Mouse (Mus musculus) liver, embryonic 11.5 days (tissue): Measurements from ENCODE around the gene Ahnak2. TPM values are rescaled to one million over a fixed set of nuclear protein-coding genes. Genes with fewer than 3 reads are reported as not detected.

Experiments used
- ATAC-seq: fragments of 200-750 bp; cut with Nextera tagmentation; replicated peaks from 2 replicates; pipeline ENCODE4 v1.8.0; 2017; ENCODE audit warnings: moderate number of reproducible peaks, mild to moderate bottlenecking, moderate TSS enrichment, moderate library complexity; ENCODE audit not compliant: low FRiP score
- DNase-seq: peaks from one replicate; pipeline ENCODE4 v3.0.0-alpha.2; 2017; ENCODE audit warnings: low spot score
- H3K27ac ChIP-seq: fragments of 300-500 bp; sonication (generic); 2 replicates; pipeline ENCODE4 v1.5.1; 2014; ENCODE audit warnings: mild to moderate bottlenecking, low read depth, low read length, control low read depth
- H3K27me3 ChIP-seq: fragments of 300-500 bp; sonication (generic); replicated peaks from 2 replicates; pipeline ENCODE4 v1.6.1; 2014; ENCODE audit warnings: low read length, mixed read lengths; ENCODE audit not compliant: control insufficient read depth, insufficient read depth
- H3K36me3 ChIP-seq: fragments of 300-500 bp; sonication (generic); 2 replicates; pipeline ENCODE4 v1.6.1; 2014; ENCODE audit warnings: mild to moderate bottlenecking, low read length, moderate library complexity, mixed read lengths; ENCODE audit not compliant: control insufficient read depth, insufficient read depth
- H3K4me1 ChIP-seq: fragments of 300-500 bp; sonication (generic); replicated peaks from 2 replicates; pipeline ENCODE4 v1.6.1; 2014; ENCODE audit warnings: low read length, mixed read lengths; ENCODE audit not compliant: control insufficient read depth, insufficient read depth
- H3K4me2 ChIP-seq: fragments of 300-500 bp; sonication (generic); 2 replicates; pipeline ENCODE4 v1.6.1; 2014; ENCODE audit warnings: mild to moderate bottlenecking, control low read depth, moderate library complexity
- H3K4me3 ChIP-seq: fragments of 300-500 bp; sonication (generic); 2 replicates; pipeline ENCODE4 v1.5.1; 2014; ENCODE audit warnings: low read depth, low read length, control low read depth
- H3K9ac ChIP-seq: fragments of 300-500 bp; sonication (generic); 2 replicates; pipeline ENCODE4 v1.6.1; 2014; ENCODE audit warnings: low read depth, low read length, control low read depth
- H3K9me3 ChIP-seq: fragments of 300-500 bp; sonication (generic); 2 replicates; pipeline ENCODE4 v1.6.1; 2016; ENCODE audit warnings: low read length, inconsistent platforms, mixed read lengths; ENCODE audit not compliant: control insufficient read depth
- WGBS: fragments of 180-500 bp; shearing (Covaris S2); extraction: QIAGEN DNeasy Blood & Tissue Kit; methylation state at CpG from one replicate; pipeline ENCODE4 v1.1.7; 2014; 5-methylcytosine and 5-hydroxymethylcytosine counted together
- polyA plus RNA-seq: library from polyadenylated mRNA; unstranded; fragments of >200 nt; fragmentation: Nextera tagmentation; extraction: Ambion mirVana; gene quantifications from 2 replicates; pipeline ENCODE4 v1.2.1, GENCODE M21; 2014

Gene Ahnak2
- polyA plus RNA-seq, 1 experiment from 2014 or later = 0.34 TPM

DNA sequence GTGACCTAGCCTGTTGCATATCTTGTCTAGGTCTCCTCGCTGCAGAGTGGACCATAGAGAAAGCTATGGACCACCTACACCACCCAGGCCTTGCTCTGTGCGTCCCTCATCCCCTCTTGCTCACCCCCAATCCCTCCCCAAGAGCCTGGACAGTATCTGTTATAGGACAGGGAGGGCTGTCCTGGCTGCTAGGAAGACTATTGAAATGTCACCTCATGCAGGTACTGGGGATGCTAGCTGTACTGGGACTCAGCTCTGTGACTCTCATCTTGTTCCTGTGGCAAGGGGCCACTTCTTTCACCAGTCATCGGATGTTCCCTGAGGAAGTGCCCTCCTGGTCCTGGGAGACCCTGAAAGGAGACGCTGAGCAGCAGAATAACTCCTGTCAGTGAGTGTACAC, 39.3 kb downstream of the Ahnak2 start:
- Histone ChIP-seq H3K4me2 (no peak overlapping the region), H3K36me3 (no peaks in the 10 kb centered on the region), H3K9me3 (no peaks in the 10 kb centered on the region), H3K9ac (no peak overlapping the region), H3K27me3 (no peaks in the 10 kb centered on the region), H3K4me1 (no peaks in the 10 kb centered on the region), H3K27ac (no peak overlapping the region), H3K4me3 (no peak overlapping the region)
- DNase-seq (no peak), ATAC-seq (no peak)
- WGBS = 60% methylated on average over 4 of the region's 4 CpGs

DNA sequence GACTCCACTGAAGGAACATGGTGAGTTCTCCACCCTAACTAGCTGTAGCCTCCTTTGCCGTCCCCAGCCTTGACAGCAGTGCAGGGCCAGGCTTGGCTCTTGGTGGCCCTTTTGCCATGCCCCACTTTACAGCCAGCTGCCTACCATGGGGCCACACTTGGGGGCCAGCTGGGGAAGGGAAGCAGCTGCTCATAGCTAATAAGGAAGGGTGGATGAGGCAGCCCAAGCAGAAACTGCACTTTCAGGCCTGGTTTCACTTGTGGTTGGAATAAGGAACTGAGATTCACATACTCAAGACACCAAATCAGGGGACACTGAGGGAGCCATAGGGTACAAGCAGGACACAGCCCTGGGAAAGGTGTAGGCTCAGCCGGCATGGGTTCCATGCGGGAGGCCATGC, 40.4 kb downstream of the Ahnak2 start:
- H3K27me3 ChIP-seq = no peaks in the 10 kb centered on the region
- ATAC-seq = no peak
- H3K9ac ChIP-seq = no peak overlapping the region
- WGBS = 75% methylated on average over 3 of the region's 3 CpGs
- no peak overlapping the region for H3K27ac ChIP-seq
- H3K4me3 ChIP-seq = no peak overlapping the region
- no peak for DNase-seq
- H3K9me3 ChIP-seq = no peaks in the 10 kb centered on the region
- H3K4me1 ChIP-seq = no peaks in the 10 kb centered on the region
- no peak overlapping the region for H3K4me2 ChIP-seq
- H3K36me3 ChIP-seq = no peaks in the 10 kb centered on the region

DNA sequence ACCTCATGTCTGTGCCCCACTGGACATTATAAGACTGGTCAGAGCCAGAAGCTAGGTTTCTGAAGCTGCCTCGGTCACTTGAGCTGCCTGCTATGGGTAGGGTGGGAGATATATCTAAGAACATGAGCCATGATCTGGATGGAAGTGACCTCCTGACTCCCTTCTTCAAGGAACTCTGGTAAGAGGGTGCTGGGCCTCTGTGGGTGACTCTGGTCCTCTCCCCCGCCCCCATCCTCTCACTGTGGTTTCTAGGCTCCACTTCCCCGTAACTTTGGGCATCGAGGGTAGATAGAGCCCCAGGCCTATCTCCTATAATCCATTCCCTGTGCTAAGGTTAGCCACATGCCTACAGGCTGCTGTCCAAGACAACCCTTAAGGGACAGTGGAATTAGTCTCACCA, 41.0 kb downstream of the Ahnak2 start:
- Histone ChIP-seq H3K9ac (no peak overlapping the region), H3K4me1 (no peaks in the 10 kb centered on the region), H3K27me3 (no peaks in the 10 kb centered on the region), H3K36me3 (no peaks in the 10 kb centered on the region), H3K9me3 (no peaks in the 10 kb centered on the region), H3K4me3 (no peak overlapping the region), H3K27ac (no peak overlapping the region), H3K4me2 (no peak overlapping the region)
- DNase-seq (no peak), ATAC-seq (no peak)
- WGBS = 59% methylated on average over 4 of the region's 4 CpGs

- WGBS = 35% methylated on average over 4 of the region's 4 CpGs
- Histone ChIP-seq H3K27ac (no peak within 1 kb of the TSS), H3K27me3 (no peaks in the 10 kb centered on the region), H3K36me3 (no peaks in the 10 kb centered on the region), H3K9ac (no peak within 1 kb of the TSS), H3K4me2 (no peak within 1 kb of the TSS), H3K4me3 (no peak within 1 kb of the TSS), H3K9me3 (no peaks in the 10 kb centered on the region), H3K4me1 (no peaks in the 10 kb centered on the region)
- ATAC-seq (no peak), DNase-seq (no peak)
These were observed 42.1 kb downstream of the Ahnak2 start, which contains the start of gene Pld4 for GRCm38 (mm10) chr12:112760154-112760926. Pld4 (plus strand) TSS chr12:112760655.

GRCm38 (mm10) chr12:112759471-112759870, 43.0 kb downstream of the Ahnak2 start:
- WGBS = 84% methylated on average over 3 of the region's 3 CpGs

DNA sequence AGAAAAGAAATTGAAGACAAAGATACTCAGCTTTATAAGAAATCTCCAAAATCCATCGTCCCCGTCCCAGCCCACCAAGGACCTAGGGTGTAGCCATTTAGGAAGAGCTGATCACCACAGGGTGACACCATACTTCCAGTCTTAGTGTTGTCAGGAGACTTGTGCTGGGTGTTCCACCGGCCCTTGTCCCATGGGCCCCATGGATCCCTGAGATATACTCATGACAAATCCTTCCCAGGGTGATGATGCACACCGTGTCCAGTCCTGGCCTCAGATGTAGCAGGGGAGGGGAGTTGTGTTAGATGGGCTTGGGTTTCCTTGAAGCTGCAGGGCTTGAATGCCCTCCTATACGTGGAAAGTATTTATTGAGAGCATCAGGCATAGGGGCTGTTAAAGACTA, 44.6 kb downstream of the Ahnak2 start:
- H3K9me3 ChIP-seq = no peaks in the 10 kb centered on the region
- no peak overlapping the region for H3K4me2 ChIP-seq
- no peaks in the 10 kb centered on the region for H3K36me3 ChIP-seq
- no peak overlapping the region for H3K9ac ChIP-seq
- ATAC-seq (no peak), DNase-seq (no peak)
- H3K4me1 ChIP-seq = no peaks in the 10 kb centered on the region
- no peak overlapping the region for H3K27ac ChIP-seq
- no peak overlapping the region for H3K4me3 ChIP-seq
- 81% methylated on average over 5 of the region's 5 CpGs for WGBS
- H3K27me3 ChIP-seq = no peaks in the 10 kb centered on the region

More at GRCm38 (mm10) chr12:112759471-112759870, 43.0 kb downstream of the Ahnak2 start:
- no peak for DNase-seq
- H3K9me3 ChIP-seq = no peaks in the 10 kb centered on the region
- ATAC-seq = no peak
- no peak overlapping the region for H3K4me2 ChIP-seq
- no peaks in the 10 kb centered on the region for H3K4me1 ChIP-seq
- no peak overlapping the region for H3K4me3 ChIP-seq
- no peak overlapping the region for H3K9ac ChIP-seq
- H3K27me3 ChIP-seq = no peaks in the 10 kb centered on the region
- no peak overlapping the region for H3K27ac ChIP-seq
- H3K36me3 ChIP-seq = no peaks in the 10 kb centered on the region

DNA sequence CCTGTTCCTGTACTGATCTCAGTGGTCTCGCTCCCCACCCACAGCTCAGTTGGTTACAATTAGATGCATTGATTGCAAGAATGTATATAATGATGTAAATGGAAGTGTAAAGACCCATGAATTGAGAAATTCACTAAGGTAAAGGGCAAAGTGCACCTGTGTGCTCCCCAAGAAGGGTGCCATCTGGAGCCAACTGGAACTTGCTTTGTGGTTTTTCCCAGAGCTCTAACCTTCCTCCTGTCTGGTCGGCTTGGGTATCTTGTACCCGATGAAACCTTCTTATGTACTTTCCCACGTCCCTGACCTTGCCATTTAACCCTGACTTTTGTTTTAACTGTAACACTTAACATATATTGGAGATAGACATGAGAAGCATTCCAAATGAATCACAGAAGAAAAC, 46.6 kb downstream of the Ahnak2 start:
- no peak overlapping the region for H3K4me3 ChIP-seq
- no peaks in the 10 kb centered on the region for H3K4me1 ChIP-seq
- WGBS = 59% methylated on average over 4 of the region's 4 CpGs
- ATAC-seq (no peak), DNase-seq (no peak)
- H3K4me2 ChIP-seq = no peak overlapping the region
- no peaks in the 10 kb centered on the region for H3K27me3 ChIP-seq
- H3K9ac ChIP-seq = no peak overlapping the region
- H3K27ac ChIP-seq = no peak overlapping the region
- H3K9me3 ChIP-seq = no peaks in the 10 kb centered on the region
- no peaks in the 10 kb centered on the region for H3K36me3 ChIP-seq

- no peak overlapping the region for H3K4me3 ChIP-seq
- no peaks in the 10 kb centered on the region for H3K27me3 ChIP-seq
These were observed 50.1 kb downstream of the Ahnak2 start for GRCm38 (mm10) chr12:112752399-112752798.

GRCm38 (mm10) chr12:112750976-112751375, 51.5 kb downstream of the Ahnak2 start:
- Histone ChIP-seq H3K9me3 (no peaks in the 10 kb centered on the region), H3K36me3 (no peaks in the 10 kb centered on the region), H3K4me3 (no peak overlapping the region), H3K9ac (no peak overlapping the region), H3K27me3 (no peaks in the 10 kb centered on the region), H3K4me1 (no peaks in the 10 kb centered on the region), H3K4me2 (no peak overlapping the region), H3K27ac (no peak overlapping the region)
- no peak for ATAC-seq
- DNase-seq = no peak
- WGBS = 83% methylated on average over 12 of the region's 12 CpGs

More at GRCm38 (mm10) chr12:112752399-112752798, 50.1 kb downstream of the Ahnak2 start:
- Histone ChIP-seq H3K27ac (no peak overlapping the region), H3K36me3 (no peaks in the 10 kb centered on the region), H3K4me2 (no peak overlapping the region), H3K9ac (no peak overlapping the region), H3K9me3 (no peaks in the 10 kb centered on the region), H3K4me1 (no peaks in the 10 kb centered on the region)
- DNase-seq = no peak
- no peak for ATAC-seq
- 35% methylated on average over 2 of the region's 2 CpGs for WGBS
